Mouse (Mus musculus): ENCODE results near the gene Uqcrq. TPM values are rescaled to one million over a fixed set of nuclear protein-coding genes. Genes with fewer than 3 reads are reported as not detected.

Uqcrq gene
- 515 and 595 TPM in 2 replicates for polyA plus RNA-seq (2015; fragmentation: Nextera tagmentation; extraction: Ambion mirVana)

GRCm38 (mm10) chr11:53430670-53431346 is at the start of gene Uqcrq, which contains the start of gene Gdf9:
Gene Uqcrq (minus strand): TSS chr11:53430831.
Gene Gdf9 (plus strand): TSS chr11:53431023.

GRCm38 (mm10) chr11:53479783-53480301 is 49.2 kb upstream of the Uqcrq start, which contains the start of the genes Gm9945 and Sowaha:
Gene Gm9945 (plus strand): TSS chr11:53480166.
Gene Sowaha (minus strand): TSS chr11:53480274.

GRCm38 (mm10) chr11:53469968-53470695 is 39.5 kb upstream of the Uqcrq start, which contains the start of gene Gm9837:
Gene Gm9837 (minus strand): TSS chr11:53470479.

GRCm38 (mm10) chr11:53456474-53457371 is 26.1 kb upstream of the Uqcrq start, which contains the start of the genes Gm10447 and Shroom1:
Gene Gm10447 (minus strand): TSS chr11:53457110.
Gene Shroom1 (plus strand): TSS chr11:53457205.

GRCm38 (mm10) chr11:53423036-53423435 is 7.6 kb downstream of the Uqcrq start, which contains the start of gene Leap2:
Gene Leap2 (minus strand): TSS chr11:53423170.

Other genes starting within 250 kb of the Uqcrq start
- 57.7 TPM in 2 replicates for gene Hspa4, start 130.4 kb downstream of the Uqcrq start, polyA plus RNA-seq (2015; fragmentation: Nextera tagmentation; extraction: Ambion mirVana)
- gene Zcchc10, start 106.2 kb downstream of the Uqcrq start, polyA plus RNA-seq (2015; fragmentation: Nextera tagmentation; extraction: Ambion mirVana) = 16.6 and 17.1 TPM in 2 replicates
- gene Aff4, start 80.0 kb downstream of the Uqcrq start, polyA plus RNA-seq (2015; fragmentation: Nextera tagmentation; extraction: Ambion mirVana) = 13.4 and 17.5 TPM in 2 replicates
- gene Leap2, start 7.7 kb downstream of the Uqcrq start, polyA plus RNA-seq (2015; fragmentation: Nextera tagmentation; extraction: Ambion mirVana) = 0.27 TPM in 1 of 2 replicates, not detected in the other
- gene Gdf9, start 192 bp upstream of the Uqcrq start, polyA plus RNA-seq (2015; fragmentation: Nextera tagmentation; extraction: Ambion mirVana) = 0.45 and 0.58 TPM in 2 replicates
- gene Gm10447, start 26.3 kb upstream of the Uqcrq start, polyA plus RNA-seq (2015; fragmentation: Nextera tagmentation; extraction: Ambion mirVana) = not detected in 2 replicates
- 0.13 and 0.22 TPM in 2 replicates for gene Shroom1, start 26.4 kb upstream of the Uqcrq start, polyA plus RNA-seq (2015; fragmentation: Nextera tagmentation; extraction: Ambion mirVana)
- not detected in 2 replicates for gene Gm9837, start 39.6 kb upstream of the Uqcrq start, polyA plus RNA-seq (2015; fragmentation: Nextera tagmentation; extraction: Ambion mirVana)
- 0.87 and 1.1 TPM in 2 replicates for gene Gm9945, start 49.3 kb upstream of the Uqcrq start, polyA plus RNA-seq (2015; fragmentation: Nextera tagmentation; extraction: Ambion mirVana)
- gene Sowaha, start 49.4 kb upstream of the Uqcrq start, polyA plus RNA-seq (2015; fragmentation: Nextera tagmentation; extraction: Ambion mirVana) = 15.1 and 15.2 TPM in 2 replicates
- gene Sept8, start 88.4 kb upstream of the Uqcrq start, polyA plus RNA-seq (2015; fragmentation: Nextera tagmentation; extraction: Ambion mirVana) = 27.8 and 29.4 TPM in 2 replicates
- 18.1 and 19.0 TPM in 2 replicates for gene Kif3a, start 136.5 kb upstream of the Uqcrq start, polyA plus RNA-seq (2015; fragmentation: Nextera tagmentation; extraction: Ambion mirVana)
- 2.4 and 3.7 TPM in 2 replicates for gene Il4, start 187.8 kb upstream of the Uqcrq start, polyA plus RNA-seq (2015; fragmentation: Nextera tagmentation; extraction: Ambion mirVana)
- gene Il13, start 203.9 kb upstream of the Uqcrq start, polyA plus RNA-seq (2015; fragmentation: Nextera tagmentation; extraction: Ambion mirVana) = not detected in 2 replicates